Mouse (Mus musculus) kidney, adult 11 months (tissue): Measurements from ENCODE around the gene Tubgcp2.

ENCODE experiments used
- DNase-seq: peaks from one replicate; pipeline ENCODE4 v3.0.0; 2022

The Tubgcp2 gene

DNA sequence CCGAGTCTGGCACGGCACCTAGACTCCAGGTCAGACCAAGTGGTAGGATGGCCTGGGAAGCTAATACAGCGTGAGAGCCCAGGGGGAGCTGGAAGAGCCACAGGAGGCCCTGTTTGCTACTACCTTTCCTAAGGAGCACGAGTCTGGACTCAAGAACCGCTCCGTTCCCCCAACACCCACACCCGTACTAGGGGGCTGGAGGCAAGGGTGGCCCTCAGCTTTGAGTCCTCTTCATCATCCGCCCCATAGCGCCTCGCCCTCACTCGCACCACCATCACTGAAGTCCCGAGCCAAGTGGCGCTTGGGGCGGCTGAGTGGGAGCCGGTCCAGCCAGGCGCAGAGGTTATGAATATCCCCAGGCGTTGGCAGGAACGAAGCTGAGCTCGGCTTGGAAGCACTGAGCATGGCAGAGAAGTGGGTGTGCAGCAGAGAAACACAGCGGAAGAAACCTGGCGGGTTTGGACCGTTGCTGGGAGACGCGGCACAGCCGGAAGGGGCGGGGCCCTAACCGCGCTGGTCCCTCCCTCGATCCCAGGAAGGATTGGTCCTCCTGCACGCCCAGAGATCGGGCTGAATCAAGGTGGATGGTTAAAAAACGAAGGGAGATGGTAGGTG lies 58.1 kb downstream of the Tubgcp2 start, which contains the start of gene 6430531B16Rik:
Gene 6430531B16Rik (minus strand): TSS at position 478 of the 615 bp plus-strand sequence.
- DNase-seq, result peak; percentile 81

DNA sequence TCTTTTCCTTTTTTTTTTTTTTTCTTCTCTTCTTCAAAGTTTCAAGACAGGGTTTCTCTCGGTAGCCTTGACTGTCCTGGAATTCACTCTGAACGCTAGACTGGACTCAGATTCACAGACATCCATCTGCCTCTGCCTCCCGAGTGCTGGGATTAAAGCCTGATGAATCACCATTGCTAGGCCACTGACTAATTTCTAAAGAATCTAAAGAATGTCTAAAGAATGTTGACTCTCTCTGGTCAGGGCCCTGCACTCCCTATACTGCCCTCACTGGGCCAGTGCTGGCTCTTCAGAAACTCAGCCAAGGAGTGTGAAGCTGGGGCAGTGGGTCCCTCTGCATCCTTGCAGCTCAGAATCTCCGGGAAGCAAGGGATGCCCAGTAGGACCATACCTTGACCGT lies 61.0 kb downstream of the Tubgcp2 start:
- no peak for DNase-seq

DNA sequence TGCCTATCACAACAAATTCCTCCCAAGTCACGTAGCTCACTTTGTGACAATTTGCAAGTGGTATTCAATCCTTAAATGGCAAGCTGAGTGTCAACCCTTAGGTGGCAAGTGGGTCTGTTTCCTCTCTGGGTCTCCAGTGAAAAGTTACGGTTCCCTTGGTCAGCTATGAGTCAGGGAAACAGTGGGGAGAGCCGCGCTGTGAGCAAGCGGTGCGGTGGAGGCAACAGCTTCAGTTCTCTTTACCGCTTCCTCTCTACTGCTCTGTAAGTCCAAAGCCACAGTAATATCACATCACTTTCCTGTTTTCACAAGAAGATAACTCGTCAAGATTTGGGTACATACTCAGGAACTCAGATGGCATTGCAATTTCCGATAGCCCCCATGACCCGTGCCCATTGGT lies 62.2 kb downstream of the Tubgcp2 start:
- no peak for DNase-seq

DNA sequence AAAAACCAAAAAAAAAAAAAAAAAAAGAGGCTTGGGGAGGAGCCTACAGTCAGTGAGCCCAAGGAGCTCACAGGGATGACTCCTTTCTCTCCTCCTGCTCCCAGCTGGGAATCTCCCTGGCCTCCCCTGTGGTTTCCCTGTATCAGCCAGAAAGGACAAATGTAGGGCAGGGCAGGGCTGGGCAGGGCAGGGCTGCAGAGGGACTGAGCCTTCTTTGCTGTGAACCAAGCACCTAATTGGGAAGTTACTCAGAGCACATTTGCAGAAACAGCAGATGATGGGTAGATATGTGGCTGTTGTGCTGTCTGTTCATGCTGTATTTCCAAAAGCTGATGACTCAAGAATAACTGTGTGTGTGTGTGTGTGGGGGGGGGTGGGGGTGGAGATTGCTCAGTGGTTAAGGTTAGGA lies 63.5 kb downstream of the Tubgcp2 start:
- DNase-seq, result no peak

DNA sequence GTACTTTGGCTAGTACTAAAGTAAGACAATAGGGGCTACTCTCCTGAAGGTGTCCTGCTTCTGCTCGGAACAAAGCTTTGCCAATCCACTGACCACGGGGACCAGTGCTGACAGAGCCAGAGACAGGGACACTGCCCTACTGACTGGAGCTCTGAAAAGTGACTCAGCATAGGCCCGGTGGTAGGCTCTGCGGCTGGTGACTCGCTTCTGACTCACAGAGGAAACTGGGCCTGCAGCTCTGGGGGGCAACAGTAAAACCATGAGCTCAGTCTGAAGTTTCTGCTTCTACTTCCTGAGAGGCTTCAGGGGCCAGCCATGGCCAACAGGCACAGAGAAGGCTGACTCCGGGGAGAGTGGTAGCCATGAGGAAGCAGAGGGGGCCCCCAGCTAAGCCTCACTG lies 65.0 kb downstream of the Tubgcp2 start:
- DNase-seq, result no peak

DNA sequence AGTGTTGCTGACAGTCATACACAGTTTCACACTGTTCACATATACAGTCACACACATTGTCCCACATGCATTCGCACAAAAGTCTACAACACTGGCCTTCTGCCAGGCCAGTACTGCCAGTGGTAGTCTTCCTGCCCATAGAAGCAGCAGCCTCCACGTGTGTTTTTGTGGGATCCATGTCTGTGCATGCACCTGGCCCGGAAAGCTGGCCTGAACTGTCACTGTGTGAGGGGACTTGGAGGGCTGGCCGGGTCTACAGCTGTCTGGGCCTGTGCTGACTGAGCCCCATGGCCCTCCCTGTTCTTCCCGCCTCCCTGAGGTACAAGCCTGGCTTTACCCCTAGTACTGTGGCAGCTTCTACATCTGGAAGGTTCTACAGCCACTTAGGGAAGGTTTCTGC lies 65.5 kb downstream of the Tubgcp2 start:
- no peak for DNase-seq

DNA sequence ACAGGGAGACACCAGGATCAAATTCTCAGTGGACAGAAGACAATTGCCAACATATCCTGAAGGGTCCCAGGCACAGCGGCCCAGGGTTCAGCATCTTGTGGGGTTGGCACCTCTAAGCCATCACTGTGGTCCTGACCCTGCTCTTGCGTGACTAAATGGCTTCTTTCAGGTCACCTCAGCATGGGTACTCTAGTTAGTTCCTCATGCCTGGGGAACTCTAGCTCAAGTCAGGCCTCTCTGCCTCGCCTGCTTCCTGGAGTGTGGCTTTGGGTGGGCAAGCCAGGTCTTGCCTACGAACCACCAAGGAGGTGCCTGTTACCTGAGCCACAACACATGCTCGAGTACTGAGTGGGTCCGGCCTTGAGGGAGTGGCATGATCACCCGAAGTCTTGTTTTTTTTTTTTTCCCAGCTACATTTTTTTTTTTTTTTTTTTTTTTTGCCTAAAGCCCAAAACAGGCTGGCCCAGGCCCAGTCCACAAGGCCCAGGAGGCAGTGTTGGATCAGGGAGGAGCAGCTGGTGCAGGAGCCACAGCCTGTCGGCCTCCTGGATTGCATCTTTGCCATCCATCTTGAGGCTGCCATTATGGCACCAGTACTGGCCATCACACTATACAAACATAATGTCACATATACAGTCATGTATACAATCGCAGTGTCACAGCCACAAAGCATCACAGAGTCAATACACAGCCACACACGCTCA lies 66.1 kb downstream of the Tubgcp2 start:
- no peak for DNase-seq

DNA sequence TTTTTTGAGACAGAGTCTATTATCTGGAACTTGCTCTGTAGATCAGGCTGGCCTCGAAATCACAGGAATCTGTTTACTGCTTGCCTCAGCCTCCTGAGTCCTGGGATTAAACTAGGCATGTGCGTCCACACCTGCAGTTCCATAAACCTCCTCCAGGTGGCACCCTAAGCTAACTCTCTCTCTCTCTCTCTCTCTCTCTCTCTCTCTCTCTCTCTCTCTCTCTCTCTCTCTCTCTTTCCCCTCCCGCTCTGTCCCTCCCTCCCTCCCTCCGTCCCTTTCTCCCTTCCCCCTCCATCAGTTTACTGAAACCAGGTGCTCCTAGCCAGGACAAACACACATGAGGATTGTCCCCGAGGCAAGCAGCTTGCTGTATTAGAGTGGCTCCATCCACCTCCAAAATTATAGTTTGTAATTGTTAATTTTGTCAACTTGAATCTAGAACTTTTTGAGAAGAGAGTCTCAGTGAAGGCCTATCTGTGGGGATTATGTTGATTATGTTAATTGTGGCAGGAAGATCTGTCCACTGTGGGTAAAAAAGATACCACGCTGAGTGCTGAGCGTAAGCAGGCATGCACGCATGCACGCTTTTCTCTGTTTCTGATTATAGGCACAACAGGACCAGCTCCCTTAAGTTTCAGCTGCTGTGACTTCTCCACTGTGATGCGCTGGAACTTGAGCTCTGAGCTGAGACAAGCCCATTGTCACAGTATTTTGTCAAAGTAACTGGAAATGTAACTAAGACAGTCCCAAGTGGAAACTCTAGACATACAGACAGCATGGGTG lies 66.9 kb downstream of the Tubgcp2 start:
- DNase-seq, result peak; percentile 55

DNA sequence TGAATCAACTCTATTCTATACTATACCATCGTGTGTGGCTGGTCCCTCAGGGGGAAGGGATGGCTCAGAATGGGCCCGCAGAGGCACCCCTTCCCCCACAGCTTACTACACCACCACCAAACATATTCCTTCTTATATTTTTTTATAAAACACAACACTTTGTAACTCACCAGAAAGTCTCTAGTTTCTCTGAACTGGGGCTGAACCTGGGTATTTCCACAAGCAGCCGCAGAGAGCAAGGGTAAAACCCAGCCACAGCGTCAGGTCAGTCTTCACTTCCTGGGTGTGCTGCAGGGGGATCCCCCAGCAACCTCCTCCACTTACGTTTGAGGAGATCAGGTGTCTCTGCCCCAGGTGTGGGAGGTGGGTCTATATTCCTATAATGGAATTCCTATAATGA lies 68.0 kb downstream of the Tubgcp2 start:
- no peak for DNase-seq

DNA sequence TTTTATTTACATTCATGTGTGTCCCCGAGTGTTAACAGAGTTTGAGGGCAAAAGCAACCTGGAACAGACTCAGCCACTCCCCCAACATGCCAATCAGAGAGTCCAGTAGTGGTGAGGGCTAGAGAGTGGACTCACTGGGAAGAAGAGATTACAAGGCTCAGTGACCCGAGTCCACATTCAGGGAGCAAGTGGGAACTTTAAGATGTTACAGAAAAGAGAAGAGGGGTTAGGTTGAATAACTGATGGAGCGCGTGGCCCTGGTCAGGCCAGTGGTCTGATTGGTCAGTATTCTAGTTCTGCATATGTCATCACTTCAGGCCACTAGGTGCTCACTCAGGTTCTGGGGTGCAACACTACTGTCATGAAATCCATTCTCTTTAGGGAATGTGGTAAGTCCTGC lies 69.3 kb downstream of the Tubgcp2 start:
- DNase-seq, result no peak

DNA sequence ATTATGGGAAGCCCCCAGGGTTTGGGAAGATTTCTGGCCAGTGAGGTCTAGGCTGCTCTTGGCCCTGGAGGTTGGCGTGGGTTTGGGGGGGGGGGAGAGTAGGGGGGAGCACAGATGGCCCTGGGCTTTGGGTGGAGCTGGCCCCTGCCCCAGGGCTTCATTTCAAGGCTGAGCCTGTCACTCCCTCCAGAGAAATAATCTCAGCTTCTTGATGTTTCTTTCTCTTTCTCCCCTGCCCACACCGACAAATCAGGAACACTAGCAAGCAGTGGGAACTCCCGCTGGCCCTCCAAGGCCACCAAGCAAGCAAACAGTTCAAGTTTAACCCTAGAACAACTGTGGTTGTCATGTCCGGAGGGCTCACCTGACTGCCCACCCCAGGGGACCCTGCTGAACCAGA lies 72.7 kb downstream of the Tubgcp2 start:
- DNase-seq, result no peak

DNA sequence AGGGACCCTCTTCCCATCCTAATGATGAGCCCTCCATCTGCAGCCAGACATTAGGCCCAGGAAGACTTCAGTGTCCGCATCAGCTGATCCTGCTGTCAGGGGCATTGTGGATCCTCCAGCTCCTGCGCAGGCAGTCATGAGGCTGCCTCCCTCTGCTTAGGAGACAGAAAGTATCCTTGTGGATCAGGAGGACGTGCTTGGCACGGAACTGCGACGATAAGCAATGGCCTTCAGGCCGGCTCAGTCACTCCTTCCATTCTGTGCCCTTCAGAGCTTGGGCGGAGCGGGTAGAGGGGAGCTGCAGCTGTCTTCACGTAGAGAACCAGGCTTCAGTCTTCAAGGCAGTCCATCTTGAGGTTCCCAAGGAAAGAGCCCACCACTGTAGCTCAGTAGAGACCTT lies 75.3 kb downstream of the Tubgcp2 start:
- no peak for DNase-seq

DNA sequence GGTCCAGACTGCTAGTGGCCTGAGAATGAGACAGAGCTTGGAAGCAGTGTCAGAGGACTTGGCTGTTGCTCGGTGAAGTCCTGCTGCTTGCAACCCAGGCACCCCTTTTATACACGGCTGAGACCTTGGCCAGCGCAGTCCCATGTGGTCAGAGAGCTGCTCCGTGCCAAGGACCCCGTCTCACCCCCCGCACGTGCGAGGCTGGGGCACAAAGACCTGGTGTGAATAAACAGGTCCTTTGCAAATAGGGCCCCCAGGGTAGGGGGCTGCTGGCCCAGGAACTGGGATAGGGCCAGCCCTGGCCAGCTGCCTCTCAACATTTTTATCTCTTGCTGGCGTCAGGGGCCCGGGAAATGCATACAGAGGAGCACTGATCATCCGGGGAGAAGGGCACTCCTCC lies 78.5 kb downstream of the Tubgcp2 start:
- no peak for DNase-seq

DNA sequence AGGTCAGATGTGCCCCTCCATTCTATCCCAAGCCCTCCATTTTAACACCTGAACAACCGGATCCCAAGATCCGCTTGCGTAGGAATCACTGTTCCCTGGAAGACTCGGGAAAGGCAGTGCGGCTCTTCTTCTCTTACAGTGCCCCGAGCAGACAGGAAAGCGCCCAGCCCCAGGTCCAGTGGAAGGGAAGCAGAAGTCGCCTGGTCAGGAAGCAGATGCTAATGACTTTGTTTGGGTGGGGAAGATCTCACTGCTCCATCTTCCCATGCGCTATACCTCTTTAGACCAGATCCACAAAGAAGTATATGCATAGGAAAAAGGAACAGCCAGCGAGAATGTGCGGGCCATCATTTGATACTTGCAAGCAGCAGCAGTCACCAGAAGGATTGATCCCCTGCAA lies 79.0 kb downstream of the Tubgcp2 start:
- no peak for DNase-seq

DNA sequence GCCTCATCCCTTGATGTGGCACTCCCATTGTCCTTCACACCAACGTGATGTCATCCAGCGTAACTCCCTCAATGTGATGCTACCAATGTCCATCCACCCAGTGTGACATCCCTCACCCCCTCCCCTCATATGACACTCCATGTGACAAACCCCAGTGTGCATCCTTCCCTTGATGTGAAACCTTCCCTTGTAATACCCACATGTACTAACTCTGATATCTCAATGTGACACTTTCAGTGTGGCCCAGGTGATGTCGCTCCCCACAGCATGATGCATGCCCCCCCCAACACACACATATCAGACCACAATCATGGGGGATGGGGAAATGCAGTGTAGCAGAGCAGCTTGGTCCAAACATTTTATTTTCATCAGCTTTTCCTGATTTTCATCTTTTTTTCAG lies 79.8 kb downstream of the Tubgcp2 start:
- no peak for DNase-seq

DNA sequence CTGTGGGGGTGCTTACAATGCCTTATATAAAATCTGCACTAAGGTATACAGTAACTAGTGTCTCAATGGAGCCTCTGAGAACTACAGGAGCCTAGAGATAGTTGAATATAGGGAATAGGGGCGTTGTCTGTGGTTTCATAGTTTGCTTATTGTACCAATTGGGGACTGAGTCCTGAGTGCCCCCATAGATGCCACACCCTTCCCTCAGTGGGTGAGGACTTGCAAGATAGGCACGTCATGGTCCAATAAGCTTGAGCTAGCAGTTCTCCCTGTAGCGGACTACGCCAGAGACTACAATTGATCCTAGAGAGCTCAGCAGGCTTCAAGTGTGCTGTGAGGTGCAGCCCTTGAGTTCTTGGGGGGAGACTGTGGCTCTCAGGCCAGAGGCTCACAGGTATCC lies 81.0 kb downstream of the Tubgcp2 start:
- no peak for DNase-seq

DNA sequence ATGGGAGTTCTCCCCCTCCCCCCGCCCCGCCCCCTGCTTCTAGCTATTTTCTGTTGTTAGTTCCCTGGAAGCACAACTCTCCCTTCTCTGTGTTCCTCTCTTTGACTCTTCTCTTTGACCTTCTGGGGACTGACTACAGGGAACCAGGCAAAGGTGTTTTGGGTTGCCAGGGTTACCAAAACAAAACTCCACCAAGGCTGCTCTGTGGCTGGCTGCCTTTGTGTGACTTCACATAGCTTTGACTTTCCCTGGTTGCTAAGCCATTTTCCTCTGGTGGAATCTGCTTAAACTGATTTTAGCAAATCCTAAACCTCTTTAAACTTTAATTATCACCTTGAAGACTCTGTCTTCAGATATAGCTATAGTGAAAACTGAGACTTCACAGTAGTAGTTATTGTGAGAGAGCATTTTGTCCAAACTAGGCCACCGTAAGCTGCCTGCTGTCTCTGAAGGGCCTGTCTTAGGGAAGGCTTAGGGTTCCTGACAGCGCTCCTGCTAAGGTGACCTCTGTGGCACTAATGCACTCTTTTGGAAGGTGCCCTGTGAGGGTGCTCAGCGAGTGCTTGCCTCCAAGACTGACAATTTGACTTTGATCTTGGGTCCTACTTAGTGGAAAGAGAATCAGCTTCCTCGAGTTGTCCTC lies 84.4 kb downstream of the Tubgcp2 start:
- no peak for DNase-seq

DNA sequence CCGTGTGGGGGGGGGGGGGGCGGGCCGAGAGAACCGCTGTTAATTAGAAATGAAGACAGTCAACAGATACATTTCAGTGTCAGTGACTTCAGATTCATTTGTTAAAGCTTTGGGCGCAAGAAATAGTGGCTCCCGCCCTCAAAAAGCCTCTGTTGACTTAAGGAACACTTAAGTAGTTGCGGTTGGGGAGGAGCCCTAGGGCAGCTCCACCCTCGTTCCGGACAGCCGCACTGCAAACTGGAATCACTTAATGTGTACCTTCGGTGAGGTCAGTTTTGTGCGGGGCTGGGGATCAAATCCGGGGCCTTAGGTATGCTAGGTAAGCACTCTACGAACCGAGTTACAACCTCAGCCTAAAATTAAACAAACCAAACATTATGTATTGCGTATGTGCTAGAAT lies 85.4 kb downstream of the Tubgcp2 start:
- DNase-seq, result no peak

DNA sequence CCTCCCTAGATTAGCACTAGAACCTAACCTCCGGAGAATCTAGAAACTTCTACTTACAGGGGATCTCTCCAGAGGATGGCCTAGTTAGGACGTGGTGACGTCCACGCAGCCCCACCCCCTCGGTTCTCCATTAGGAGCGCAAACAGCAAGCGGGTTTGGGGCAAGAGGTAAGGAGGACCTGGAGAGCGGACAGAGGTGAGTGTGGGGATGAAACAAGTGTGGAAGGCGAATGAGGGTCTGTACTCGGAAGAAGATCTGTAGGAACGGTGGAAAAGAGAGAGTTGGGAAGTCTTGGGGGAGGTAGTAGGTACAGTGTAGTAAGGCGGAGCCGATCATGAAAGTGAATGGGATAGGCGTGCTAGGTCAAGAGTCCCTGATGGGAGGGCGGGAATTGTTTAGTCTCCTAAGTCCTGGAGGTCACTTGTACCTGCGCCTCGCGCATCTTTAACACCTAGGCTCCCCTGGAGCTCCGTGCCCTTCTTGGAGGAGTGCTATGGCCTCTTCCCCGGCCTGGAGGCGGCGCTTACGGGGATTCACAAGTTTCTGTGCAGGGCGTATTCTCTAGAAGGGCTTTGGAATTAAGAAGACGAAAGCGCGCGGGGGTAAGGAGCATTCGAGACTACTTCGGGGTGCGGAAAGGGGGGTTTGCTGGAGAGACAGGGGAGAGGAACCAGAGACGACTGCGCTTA lies 86.0 kb downstream of the Tubgcp2 start:
- DNase-seq, result peak; percentile 14

DNA sequence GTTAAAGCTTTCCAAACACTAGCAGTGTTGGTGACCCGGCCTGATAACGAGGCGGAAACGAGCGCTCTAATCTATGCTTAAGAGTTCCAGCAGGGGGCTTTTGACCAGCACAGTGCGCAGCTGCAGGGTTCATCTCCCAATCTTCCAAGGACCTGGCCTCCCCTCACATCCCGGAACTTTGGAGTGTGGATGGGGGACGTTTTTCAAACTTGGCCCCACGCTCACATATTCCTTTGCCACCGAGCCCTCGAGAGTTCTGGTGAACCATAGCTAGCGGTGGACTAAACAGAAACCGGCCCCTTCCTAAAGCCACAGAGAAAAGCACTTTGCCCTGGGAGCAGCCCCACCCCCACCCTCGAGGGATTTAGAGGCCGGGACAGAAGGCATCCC lies 86.6 kb downstream of the Tubgcp2 start:
- DNase-seq, result no peak

DNA sequence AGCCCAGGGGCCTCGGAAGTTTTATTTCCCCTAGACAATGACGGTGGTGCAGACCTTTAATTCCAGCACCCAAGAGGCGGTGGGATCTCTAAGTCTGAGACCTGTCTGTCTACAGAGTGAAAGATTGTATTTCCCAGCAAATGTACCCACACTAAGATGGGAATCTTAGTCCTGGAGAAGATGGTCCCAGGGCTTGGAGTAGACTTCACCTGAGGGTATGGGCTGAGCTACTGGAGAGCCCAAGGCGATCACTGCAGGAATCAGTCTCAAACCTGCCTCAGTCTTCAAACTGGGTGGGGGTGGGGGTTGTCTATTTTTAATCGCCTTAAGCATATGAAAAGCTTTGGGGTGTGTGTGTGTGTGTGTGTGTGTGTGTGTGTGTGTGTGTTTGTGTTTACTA lies 90.4 kb downstream of the Tubgcp2 start:
- DNase-seq, result no peak
